Mouse (Mus musculus) liver, embryonic 16.5 days (tissue): Measurements from ENCODE around the gene Oxa1l. TPM values are rescaled to one million over a fixed set of nuclear protein-coding genes. Genes with fewer than 3 reads are reported as not detected.
"Not testable (repeated sequence)": the region's sequence is repeated elsewhere in the genome, so short reads cannot be mapped to it uniquely, and the experiment has no call there.

Source experiments
- ATAC-seq: fragments of 200-750 bp; cut with Nextera tagmentation; 2 replicates; pipeline ENCODE4 v1.8.0; 2017; ENCODE audit warnings: low read depth, mild to moderate bottlenecking, moderate number of reproducible peaks, moderate library complexity
- H3K27ac ChIP-seq: fragments of 300-500 bp; sonication (generic); 2 replicates; pipeline ENCODE4 v1.5.1; 2014; ENCODE audit warnings: mild to moderate bottlenecking, low read length
- H3K27me3 ChIP-seq: fragments of 300-500 bp; sonication (generic); 2 replicates; pipeline ENCODE4 v1.6.1; 2014; ENCODE audit warnings: low read depth, low read length, mixed read lengths; ENCODE audit not compliant: control insufficient read depth, insufficient read depth
- H3K36me3 ChIP-seq: fragments of 300-500 bp; sonication (generic); 2 replicates; pipeline ENCODE4 v1.6.1; 2014; ENCODE audit warnings: mild to moderate bottlenecking; ENCODE audit not compliant: control insufficient read depth, insufficient read depth
- H3K4me1 ChIP-seq: fragments of 300-500 bp; sonication (generic); 2 replicates; pipeline ENCODE4 v1.6.1; 2014; ENCODE audit warnings: low read depth, low read length, mixed read lengths; ENCODE audit not compliant: control insufficient read depth
- H3K4me2 ChIP-seq: fragments of 300-500 bp; sonication (generic); 2 replicates; pipeline ENCODE4 v1.6.1; 2014; ENCODE audit warnings: low read depth, low read length, mixed read lengths
- H3K4me3 ChIP-seq: fragments of 300-500 bp; sonication (generic); 2 replicates; pipeline ENCODE4 v1.5.1; 2014; ENCODE audit warnings: low read depth, mild to moderate bottlenecking, low read length
- H3K9ac ChIP-seq: fragments of 300-500 bp; sonication (generic); 2 replicates; pipeline ENCODE4 v1.6.1; 2014; ENCODE audit warnings: low read depth, low read length
- H3K9me3 ChIP-seq: fragments of 300-500 bp; sonication (generic); replicated peaks from 2 replicates; pipeline ENCODE4 v1.6.1; 2016; ENCODE audit warnings: low read length; ENCODE audit not compliant: control insufficient read depth
- WGBS: fragments of 180-500 bp; shearing (Covaris S2); extraction: QIAGEN DNeasy Blood & Tissue Kit; methylation state at CpG from one replicate; pipeline ENCODE4 v1.1.7; 2014; ENCODE audit not compliant: insufficient replicate concordance; 5-methylcytosine and 5-hydroxymethylcytosine counted together
- polyA plus RNA-seq: library from polyadenylated mRNA; unstranded; fragments of >200 nt; fragmentation: Nextera tagmentation; extraction: Ambion mirVana; gene quantifications from 2 replicates; pipeline ENCODE4 v1.2.1, GENCODE M21; 2015

Oxa1l gene
- polyA plus RNA-seq, 1 experiment from 2014 or later = 17.9 TPM

- no peaks in the 10 kb centered on the region for H3K36me3 ChIP-seq
- H3K27me3 ChIP-seq = no peaks in the 10 kb centered on the region
- no peak overlapping the region for H3K27ac ChIP-seq
- no peak overlapping the region for H3K4me3 ChIP-seq
- H3K9ac ChIP-seq = no peak overlapping the region
- no peaks in the 10 kb centered on the region for H3K4me1 ChIP-seq
- no peaks in the 10 kb centered on the region for H3K9me3 ChIP-seq
- H3K4me2 ChIP-seq = no peak overlapping the region
- WGBS = 43% methylated on average over 8 of the region's 8 CpGs
- ATAC-seq = no peak
Measured at GRCm38 (mm10) chr14:54333452-54334189, 27.0 kb upstream of the Oxa1l start.

DNA sequence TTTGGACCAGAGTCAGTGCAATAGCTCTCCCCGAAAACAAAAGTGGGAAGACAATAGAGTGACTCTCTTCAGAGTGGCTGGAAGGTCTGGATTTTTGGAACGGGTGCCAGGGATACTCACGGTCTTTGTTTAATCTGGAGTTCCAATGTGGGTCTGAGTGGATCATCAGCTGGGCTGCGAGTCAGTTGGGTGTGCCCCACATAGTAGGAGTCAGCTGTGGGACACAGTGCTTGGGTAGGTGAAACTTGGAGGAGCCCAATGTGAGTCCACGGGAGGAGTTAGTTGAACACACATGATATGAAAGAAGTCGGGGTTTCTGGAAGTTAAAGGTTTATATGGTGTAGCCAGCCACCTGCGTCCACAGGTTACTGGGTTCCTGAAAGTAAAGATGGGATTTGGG is 19.8 kb upstream of the Oxa1l start:
- no peaks in the 10 kb centered on the region for H3K9me3 ChIP-seq
- no peaks in the 10 kb centered on the region for H3K27me3 ChIP-seq
- no peak overlapping the region for H3K27ac ChIP-seq
- no peaks in the 10 kb centered on the region for H3K36me3 ChIP-seq
- H3K4me2 ChIP-seq = no peak overlapping the region
- H3K4me1 ChIP-seq = no peaks in the 10 kb centered on the region
- no peak for ATAC-seq
- H3K9ac ChIP-seq = no peak overlapping the region
- no peak overlapping the region for H3K4me3 ChIP-seq
- 58% methylated on average over 7 of the region's 7 CpGs for WGBS

DNA sequence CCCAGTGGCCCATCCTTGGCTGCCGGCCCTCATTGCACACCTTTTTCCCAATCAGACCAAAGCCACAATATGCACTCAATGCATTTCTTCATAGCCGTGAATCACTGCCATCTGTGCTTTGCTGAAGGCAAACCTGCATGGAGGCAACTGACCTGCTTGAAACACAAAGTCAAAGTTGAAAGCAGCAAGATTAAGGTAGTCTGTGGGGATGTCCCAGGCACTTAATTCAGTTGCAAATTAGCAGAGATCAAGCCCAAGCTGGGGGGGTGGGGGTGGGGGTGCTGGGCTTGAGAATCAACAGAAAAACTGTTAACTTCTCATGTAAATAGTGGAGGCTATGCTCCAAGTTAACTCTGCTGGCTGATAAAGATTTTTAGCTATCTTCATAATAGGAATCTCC is 18.8 kb upstream of the Oxa1l start:
- not testable (repeated sequence) for H3K4me1 ChIP-seq, H3K27me3 ChIP-seq, H3K4me3 ChIP-seq, ATAC-seq, H3K4me2 ChIP-seq, H3K9ac ChIP-seq, H3K36me3 ChIP-seq, H3K27ac ChIP-seq, H3K9me3 ChIP-seq
- 46% methylated on average over 2 of the region's 2 CpGs for WGBS

- not testable (repeated sequence) for H3K27me3 ChIP-seq, ATAC-seq, H3K9me3 ChIP-seq, H3K4me1 ChIP-seq, H3K4me2 ChIP-seq, H3K36me3 ChIP-seq, H3K27ac ChIP-seq, H3K9ac ChIP-seq, H3K4me3 ChIP-seq
- 59% methylated on average over 16 of the region's 16 CpGs for WGBS
Measured at GRCm38 (mm10) chr14:54350773-54351541, 9.7 kb upstream of the Oxa1l start.

GRCm38 (mm10) chr14:54352314-54352713 is 8.3 kb upstream of the Oxa1l start:
- ATAC-seq = no peak
- H3K4me2 ChIP-seq = no peak overlapping the region
- no peaks in the 10 kb centered on the region for H3K4me1 ChIP-seq
- H3K9me3 ChIP-seq = no peaks in the 10 kb centered on the region
- 72% methylated on average over 8 of the region's 8 CpGs for WGBS
- no peaks in the 10 kb centered on the region for H3K27me3 ChIP-seq
- no peak overlapping the region for H3K27ac ChIP-seq
- no peak overlapping the region for H3K4me3 ChIP-seq
- H3K36me3 ChIP-seq = no peaks in the 10 kb centered on the region
- H3K9ac ChIP-seq = no peak overlapping the region

DNA sequence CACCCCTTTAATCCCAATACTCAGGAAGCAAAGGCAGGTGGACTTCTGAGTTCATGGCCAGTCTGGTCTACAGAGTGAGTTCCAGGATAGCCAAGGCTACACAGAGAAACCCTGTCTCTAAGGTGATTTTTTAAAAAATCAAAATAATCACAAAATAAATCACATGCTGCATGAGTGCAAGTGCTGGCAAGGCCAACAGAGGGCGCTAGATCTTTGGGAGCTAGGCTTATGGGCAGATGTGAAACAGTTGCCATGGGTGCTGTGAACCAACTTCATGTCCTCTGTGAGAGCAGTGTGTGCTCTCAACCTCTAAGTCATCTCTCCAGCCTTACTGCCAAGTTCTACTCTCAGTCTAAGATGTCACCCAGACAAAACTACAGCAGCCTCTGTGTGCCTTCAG is 6.2 kb upstream of the Oxa1l start:
- Histone ChIP-seq H3K9me3 (no peaks in the 10 kb centered on the region), H3K4me3 (no peak overlapping the region), H3K9ac (no peak overlapping the region), H3K36me3 (no peaks in the 10 kb centered on the region), H3K27ac (no peak overlapping the region), H3K27me3 (no peaks in the 10 kb centered on the region), H3K4me1 (no peaks in the 10 kb centered on the region), H3K4me2 (no peak overlapping the region)
- ATAC-seq = no peak
- 36% methylated on average over 1 of the region's 1 CpGs for WGBS

DNA sequence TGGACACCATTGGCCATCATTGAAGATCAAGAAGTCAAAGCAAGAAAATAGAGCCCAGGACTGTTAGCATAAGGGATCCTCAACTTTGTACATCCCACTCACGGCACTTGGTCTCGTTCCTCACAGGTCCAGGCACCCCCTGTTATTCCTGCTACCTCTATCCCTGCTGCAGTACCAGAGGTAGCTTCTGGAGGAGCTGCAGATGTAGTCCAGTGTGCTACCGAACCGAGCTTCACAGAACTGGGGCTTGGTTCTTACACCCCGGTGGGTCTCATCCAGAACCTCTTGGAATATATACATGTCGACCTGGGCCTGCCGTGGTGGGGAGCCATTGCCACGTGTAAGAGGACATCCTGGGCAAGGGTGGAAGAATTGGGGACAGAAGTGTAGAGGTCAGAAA is 2.5 kb downstream of the Oxa1l start:
- Histone ChIP-seq H3K27ac (no peak overlapping the region), H3K9ac (no peak overlapping the region), H3K4me3 (no peak overlapping the region), H3K9me3 (no peaks in the 10 kb centered on the region), H3K4me2 (no peak overlapping the region), H3K36me3 (peaks cover 4% of the 10 kb centered on the region), H3K27me3 (no peaks in the 10 kb centered on the region), H3K4me1 (peaks cover 7% of the 10 kb centered on the region)
- 85% methylated on average over 8 of the region's 8 CpGs for WGBS
- no peak for ATAC-seq

DNA sequence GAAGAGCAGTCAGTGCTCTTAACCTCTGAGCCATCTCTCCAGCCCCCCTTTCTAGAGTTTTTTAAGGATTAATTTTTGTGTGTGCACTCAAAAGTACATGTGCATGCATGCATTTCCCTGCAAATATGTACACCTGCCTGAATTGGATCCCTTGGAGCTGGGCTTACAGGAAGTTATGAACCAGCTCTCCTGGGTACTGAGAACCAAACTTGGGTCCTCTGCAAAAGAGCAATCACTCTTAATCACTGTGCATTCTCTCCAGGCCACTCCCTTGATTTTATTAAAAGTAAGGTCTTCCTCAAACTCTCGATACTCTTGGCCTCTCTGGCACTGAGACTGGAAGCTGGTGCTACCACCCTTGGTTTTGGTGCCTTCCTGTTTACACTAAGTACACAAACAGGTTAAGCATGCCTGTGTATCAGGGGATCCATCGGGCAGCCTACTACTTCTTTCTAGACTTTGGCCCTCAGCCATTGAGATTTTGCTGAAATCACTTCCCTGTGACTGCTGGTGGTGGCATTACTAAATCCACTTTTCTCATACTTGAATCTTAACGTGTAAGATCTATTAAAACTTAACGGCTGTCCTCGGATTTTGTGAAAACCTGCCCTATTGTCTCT is 4.5 kb downstream of the Oxa1l start:
- Histone ChIP-seq H3K4me1 (peaks cover 7% of the 10 kb centered on the region), H3K4me3 (no peak overlapping the region), H3K9ac (no peak overlapping the region), H3K9me3 (no peaks in the 10 kb centered on the region), H3K27me3 (no peaks in the 10 kb centered on the region), H3K27ac (no peak overlapping the region), H3K36me3 (peaks cover 19% of the 10 kb centered on the region), H3K4me2 (no peak overlapping the region)
- ATAC-seq = no peak
- 73% methylated on average over 5 of the region's 5 CpGs for WGBS

- peaks cover 6% of the 10 kb centered on the region for H3K4me1 ChIP-seq
- 90% methylated on average over 10 of the region's 10 CpGs for WGBS
- no peaks in the 10 kb centered on the region for H3K9me3 ChIP-seq
- H3K36me3 ChIP-seq = peaks cover 27% of the 10 kb centered on the region
- H3K4me3 ChIP-seq = no peak overlapping the region
- H3K27me3 ChIP-seq = no peaks in the 10 kb centered on the region
- H3K27ac ChIP-seq = no peak overlapping the region
- no peak overlapping the region for H3K9ac ChIP-seq
- no peak for ATAC-seq
- H3K4me2 ChIP-seq = no peak overlapping the region
Measured at GRCm38 (mm10) chr14:54366581-54366980, 5.9 kb downstream of the Oxa1l start.
